Mouse (Mus musculus): Measurements from ENCODE around the gene Lrrc8d. TPM values are rescaled to one million over a fixed set of nuclear protein-coding genes. Genes with fewer than 3 reads are reported as not detected.

Lrrc8d gene
- polyA plus RNA-seq, 2 experiments: 8.2 to 13.4 TPM

- ATAC-seq (ENCODE audit: low FRiP score, low read depth) (no peak), DNase-seq (ENCODE audit: low spot score) (no peak)
- Histone ChIP-seq H3K4me1 (ENCODE audit: control insufficient read depth, insufficient read depth, low read length) (peaks cover 13% of the 10 kb centered on the region), H3K4me2 (replicated peaks; ENCODE audit: low read depth, low read length, severe bottlenecking) (no peak overlapping the region), H3K36me3 (ENCODE audit: control insufficient read depth, insufficient read depth, low read length) (no peaks in the 10 kb centered on the region), H3K27ac (replicated peaks; ENCODE audit: low read depth, low read length) (no peak overlapping the region), H3K27me3 (ENCODE audit: control insufficient read depth, insufficient read depth, low read length) (no peaks in the 10 kb centered on the region), H3K9me3 (ENCODE audit: control insufficient read depth, low read length) (no peaks in the 10 kb centered on the region), H3K9ac (ENCODE audit: low read depth, low read length, severe bottlenecking) (no peak overlapping the region), H3K4me3 (replicated peaks; ENCODE audit: low read length) (no peak overlapping the region)
- 79% methylated on average over 7 of the region's 7 CpGs for WGBS
- TF ChIP-seq POLR2A (IDR thresholded peaks at IDR 0.05; ENCODE audit: borderline replicate concordance, extremely low read depth, insufficient read depth, insufficient read length): no peak
Measured at GRCm38 (mm10) chr5:105824282-105824681, 124.5 kb downstream of the Lrrc8d start.

- TF ChIP-seq POLR2A (IDR thresholded peaks at IDR 0.05; ENCODE audit: borderline replicate concordance, extremely low read depth, insufficient read depth, insufficient read length): no peak
- 84% methylated on average over 4 of the region's 4 CpGs for WGBS
- H3K4me3 ChIP-seq (replicated peaks; ENCODE audit: low read length): no peak overlapping the region
Measured at GRCm38 (mm10) chr5:105824827-105825226, 125.1 kb downstream of the Lrrc8d start.

GRCm38 (mm10) chr5:105826916-105827510 lies 127.2 kb downstream of the Lrrc8d start:
- 54% methylated on average over 5 of the region's 5 CpGs for WGBS
- Histone ChIP-seq H3K4me2 (replicated peaks; ENCODE audit: low read depth, low read length, severe bottlenecking) (no peak overlapping the region), H3K4me1 (ENCODE audit: control insufficient read depth, insufficient read depth, low read length) (peaks cover 16% of the 10 kb centered on the region), H3K27me3 (ENCODE audit: control insufficient read depth, insufficient read depth, low read length) (no peaks in the 10 kb centered on the region), H3K27ac (replicated peaks; ENCODE audit: low read depth, low read length) (no peak overlapping the region), H3K9ac (ENCODE audit: low read depth, low read length, severe bottlenecking) (no peak overlapping the region), H3K9me3 (ENCODE audit: control insufficient read depth, low read length) (no peaks in the 10 kb centered on the region), H3K4me3 (replicated peaks; ENCODE audit: low read length) (no peak overlapping the region), H3K36me3 (ENCODE audit: control insufficient read depth, insufficient read depth, low read length) (no peaks in the 10 kb centered on the region)
- ATAC-seq (ENCODE audit: low FRiP score, low read depth): no peak
- TF ChIP-seq POLR2A (IDR thresholded peaks at IDR 0.05; ENCODE audit: borderline replicate concordance, extremely low read depth, insufficient read depth, insufficient read length): no peak
- DNase-seq (ENCODE audit: low spot score): no peak

More at GRCm38 (mm10) chr5:105824827-105825226, 125.1 kb downstream of the Lrrc8d start:
- Histone ChIP-seq H3K9me3 (ENCODE audit: control insufficient read depth, low read length) (no peaks in the 10 kb centered on the region), H3K4me2 (replicated peaks; ENCODE audit: low read depth, low read length, severe bottlenecking) (no peak overlapping the region), H3K36me3 (ENCODE audit: control insufficient read depth, insufficient read depth, low read length) (no peaks in the 10 kb centered on the region), H3K27me3 (ENCODE audit: control insufficient read depth, insufficient read depth, low read length) (no peaks in the 10 kb centered on the region), H3K4me1 (ENCODE audit: control insufficient read depth, insufficient read depth, low read length) (peaks cover 16% of the 10 kb centered on the region), H3K9ac (ENCODE audit: low read depth, low read length, severe bottlenecking) (no peak overlapping the region), H3K27ac (replicated peaks; ENCODE audit: low read depth, low read length) (no peak overlapping the region)
- DNase-seq (ENCODE audit: low spot score) (no peak), ATAC-seq (ENCODE audit: low FRiP score, low read depth) (no peak)

DNA sequence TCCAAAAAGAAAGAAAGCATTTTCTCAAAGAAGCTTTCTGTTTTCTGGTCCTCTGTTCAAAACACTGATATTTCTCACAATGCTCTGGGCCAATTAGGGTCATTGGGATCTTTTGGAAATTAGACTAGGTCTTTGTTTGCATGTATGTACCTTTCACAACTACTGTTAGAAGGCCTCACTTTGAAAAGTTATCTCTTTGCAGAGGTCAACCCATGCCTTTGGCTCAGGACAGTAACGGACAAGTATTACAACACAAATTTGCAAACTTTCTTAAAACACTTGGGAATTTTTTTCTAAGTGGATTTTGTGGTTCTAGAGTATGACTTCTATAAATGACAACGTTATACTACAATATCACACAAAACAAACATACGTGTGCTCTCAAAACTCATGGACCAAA lies 128.3 kb downstream of the Lrrc8d start:
- WGBS: 95% methylated on average over 3 of the region's 3 CpGs
- TF ChIP-seq POLR2A (IDR thresholded peaks at IDR 0.05; ENCODE audit: borderline replicate concordance, extremely low read depth, insufficient read depth, insufficient read length): no peak
- DNase-seq (ENCODE audit: low spot score) (no peak), ATAC-seq (ENCODE audit: low FRiP score, low read depth) (no peak)
- Histone ChIP-seq H3K36me3 (ENCODE audit: control insufficient read depth, insufficient read depth, low read length) (no peaks in the 10 kb centered on the region), H3K27ac (replicated peaks; ENCODE audit: low read depth, low read length) (no peak overlapping the region), H3K4me2 (replicated peaks; ENCODE audit: low read depth, low read length, severe bottlenecking) (no peak overlapping the region), H3K9ac (ENCODE audit: low read depth, low read length, severe bottlenecking) (no peak overlapping the region), H3K27me3 (ENCODE audit: control insufficient read depth, insufficient read depth, low read length) (no peaks in the 10 kb centered on the region), H3K4me3 (replicated peaks; ENCODE audit: low read length) (no peak overlapping the region), H3K9me3 (ENCODE audit: control insufficient read depth, low read length) (no peaks in the 10 kb centered on the region), H3K4me1 (ENCODE audit: control insufficient read depth, insufficient read depth, low read length) (peaks cover 10% of the 10 kb centered on the region)

DNA sequence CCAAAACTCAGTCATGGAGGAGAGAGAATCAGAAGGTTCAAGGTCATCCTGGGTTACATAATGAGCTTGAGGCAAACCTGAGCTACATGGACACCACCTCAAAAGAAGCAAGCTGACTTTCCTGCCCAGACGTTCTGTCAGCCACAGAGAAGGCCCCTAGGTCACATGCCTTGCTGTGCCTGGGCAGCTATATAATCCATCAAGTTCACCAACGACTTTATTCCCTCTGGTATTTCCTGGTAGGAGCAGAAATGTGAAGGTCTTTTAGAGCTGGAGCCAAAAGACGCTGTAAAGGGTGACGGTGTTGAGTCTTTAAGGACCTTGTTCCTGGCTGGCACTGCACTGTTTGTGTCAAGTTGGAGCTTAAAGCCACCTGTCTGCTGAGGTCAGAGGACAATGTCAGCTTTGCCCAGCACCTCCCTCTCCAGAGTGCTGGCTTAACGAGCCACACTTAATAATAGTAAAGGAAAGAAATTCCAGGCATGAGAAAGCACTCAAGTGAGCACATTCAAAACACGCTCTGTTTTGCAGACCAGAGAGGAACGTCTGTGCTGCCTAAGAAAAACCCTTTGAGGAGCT lies 129.3 kb downstream of the Lrrc8d start:
- ATAC-seq (ENCODE audit: low FRiP score, low read depth) (peak; percentile 34; the same call in 1 of the 2 replicates), DNase-seq (ENCODE audit: low spot score) (no peak)
- Histone ChIP-seq H3K27me3 (ENCODE audit: control insufficient read depth, insufficient read depth, low read length) (no peaks in the 10 kb centered on the region), H3K4me2 (replicated peaks; ENCODE audit: low read depth, low read length, severe bottlenecking) (no peak overlapping the region), H3K27ac (replicated peaks; ENCODE audit: low read depth, low read length) (0 out of 2 replicates have a peak overlapping the region, but pooled peaks have one; percentile 28), H3K4me3 (replicated peaks; ENCODE audit: low read length) (no peak overlapping the region), H3K9me3 (ENCODE audit: control insufficient read depth, low read length) (no peaks in the 10 kb centered on the region), H3K4me1 (ENCODE audit: control insufficient read depth, insufficient read depth, low read length) (peaks cover 7% of the 10 kb centered on the region; the same call in 1 of the 2 replicates), H3K36me3 (ENCODE audit: control insufficient read depth, insufficient read depth, low read length) (no peaks in the 10 kb centered on the region), H3K9ac (ENCODE audit: low read depth, low read length, severe bottlenecking) (no peak overlapping the region)
- TF ChIP-seq POLR2A (IDR thresholded peaks at IDR 0.05; ENCODE audit: borderline replicate concordance, extremely low read depth, insufficient read depth, insufficient read length): no peak
- WGBS: 17% methylated on average over 7 of the region's 7 CpGs
